ENCODE assay signal across 16 mouse cellular contexts in the genomic region with DNA sequence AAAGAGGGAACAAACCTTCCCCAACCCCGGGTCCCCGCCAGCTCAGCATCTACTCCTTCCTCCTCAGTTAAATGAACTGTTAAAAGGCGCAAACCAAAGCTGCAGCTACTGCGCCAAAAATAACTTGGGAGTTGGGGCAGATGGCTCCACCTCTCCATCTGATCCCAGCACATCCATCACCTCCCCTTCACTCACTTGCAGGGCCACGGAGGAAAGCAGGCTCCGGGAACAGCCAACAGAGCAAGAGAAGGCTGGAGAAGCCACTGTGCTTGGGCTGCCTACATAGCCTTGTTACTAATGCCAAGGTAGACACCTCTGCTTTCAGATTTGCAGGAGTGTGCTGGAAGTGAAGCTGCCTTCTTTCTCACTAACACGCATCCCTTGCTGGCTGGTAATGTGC.
DNase-seq lines count a peak whose midpoint lies in the region; ATAC-seq lines count a peak whose summit lies in the region.
"Had no signal": no experiment of that assay in that cellular context is flagged by ENCODE, and none has a peak within 500 bp of the region (broad histone marks: within the 10 kb centered on the region; RNA-seq: fewer than 3 reads in every experiment).

No protein-coding gene starts in this region.

- 51% methylated on average over 7 of the region's 7 CpGs for WGBS in limb, embryonic 15.5 days
- 56% methylated on average over 7 of the region's 7 CpGs for WGBS in limb, embryonic 10.5 days

- H3K9ac ChIP-seq in limb, embryonic 15.5 days = no peak overlapping the region
- H3K9ac ChIP-seq: embryonic facial prominence, embryonic 15.5 days; liver, embryonic 14.5 days had no signal

- H3K4me2 ChIP-seq in limb, embryonic 15.5 days = no peak overlapping the region
- H3K4me2 ChIP-seq: embryonic facial prominence, embryonic 15.5 days had no signal

- no peak overlapping the region for H3K4me3 ChIP-seq in limb, embryonic 15.5 days
- no peak overlapping the region for H3K4me3 ChIP-seq in limb, embryonic 10.5 days
- H3K4me3 ChIP-seq: embryonic facial prominence, embryonic 15.5 days; midbrain, embryonic 10.5 days had no signal

- H3K9me3 ChIP-seq in limb, embryonic 15.5 days = no peaks in the 10 kb centered on the region
- no peaks in the 10 kb centered on the region for H3K9me3 ChIP-seq in limb, embryonic 10.5 days (replicated peaks)
- H3K9me3 ChIP-seq: embryonic facial prominence, embryonic 15.5 days; midbrain, embryonic 10.5 days had no signal

- no peaks in the 10 kb centered on the region for H3K27me3 ChIP-seq in limb, embryonic 15.5 days
- H3K27me3 ChIP-seq in limb, embryonic 10.5 days (ENCODE audit: low read depth, poor library complexity, severe bottlenecking) = peaks cover 18% of the 10 kb centered on the region

- peak; percentile 41 to 58 for DNase-seq in frontal cortex, adult 2 months (ENCODE audit: extremely low spot score in 1 of 2, low spot score in 1 of 2)
- DNase-seq in frontal cortex, postnatal 10 days (ENCODE audit: low spot score in 2 of 2) = no peak
- no peak for DNase-seq in limb, embryonic 10.5 days (ENCODE audit: low spot score)
- peak; percentile 36 to 52 for DNase-seq in left cerebral cortex, adult 18-20 months (ENCODE audit: low spot score in 2 of 2)
- DNase-seq in lung, postnatal 25 days (ENCODE audit: low spot score) = peak; percentile 3
- DNase-seq in embryo, embryonic 9.5 days (ENCODE audit: extremely low spot score) = no peak
- no peak for DNase-seq in ovary, postnatal 36 days (ENCODE audit: low spot score)
- DNase-seq: adrenal gland, postnatal 14 days; heart, postnatal 4 days; kidney, postnatal 36 days had no signal

- H3K4me1 ChIP-seq in limb, embryonic 15.5 days = peaks cover 14% of the 10 kb centered on the region; the same call in 1 of the 2 replicates
- H3K4me1 ChIP-seq in limb, embryonic 10.5 days = no peaks in the 10 kb centered on the region
- H3K4me1 ChIP-seq: embryonic facial prominence, embryonic 15.5 days had no signal

- H3K36me3 ChIP-seq in limb, embryonic 15.5 days = no peaks in the 10 kb centered on the region
- no peaks in the 10 kb centered on the region for H3K36me3 ChIP-seq in limb, embryonic 10.5 days
- H3K36me3 ChIP-seq: embryonic facial prominence, embryonic 15.5 days; midbrain, embryonic 10.5 days had no signal

- no peak for ATAC-seq in limb, embryonic 15.5 days (ENCODE audit: insufficient number of reproducible peaks, low FRiP score, low TSS enrichment, low read depth)
- ATAC-seq: forebrain, embryonic 14.5 days; intestine, postnatal 0 days had no signal

- 0 out of 2 replicates have a peak overlapping the region, but pooled peaks have one; percentile 4 for H3K27ac ChIP-seq in limb, embryonic 15.5 days
- H3K27ac ChIP-seq in limb, embryonic 10.5 days = no peak overlapping the region
- H3K27ac ChIP-seq: embryonic facial prominence, embryonic 15.5 days; liver, embryonic 14.5 days; midbrain, embryonic 10.5 days had no signal

Comparison
In these comparisons a context has a peak if more than half of its experiments do, and no peak if none do; other contexts are left out.
1. DNase-seq: peak in frontal cortex, adult 2 months (2 of 2), left cerebral cortex, adult 18-20 months (2 of 2) and lung, postnatal 25 days (single experiment); none in frontal cortex, postnatal 10 days (0 of 2), limb, embryonic 10.5 days (single experiment), embryo, embryonic 9.5 days (single experiment) and ovary, postnatal 36 days (single experiment).